Mouse (Mus musculus) cerebellum, adult 2 months (tissue): ENCODE results near the gene Heg1.

Source experiments
- CTCF ChIP-seq: fragments of 200-500 bp; IDR thresholded peaks from 2 replicates; pipeline ENCODE4 v1.5.1; 2011; ENCODE audit warnings: low read depth, mild to moderate bottlenecking, control low read depth, low read length, moderate library complexity, borderline replicate concordance; ENCODE audit not compliant: insufficient read depth
- POLR2A ChIP-seq: fragments of 200-500 bp; IDR thresholded peaks from 2 replicates; pipeline ENCODE4 v1.6.1; 2011; ENCODE audit warnings: low read length, control low read depth, borderline replicate concordance; ENCODE audit not compliant: insufficient read depth

DNA sequence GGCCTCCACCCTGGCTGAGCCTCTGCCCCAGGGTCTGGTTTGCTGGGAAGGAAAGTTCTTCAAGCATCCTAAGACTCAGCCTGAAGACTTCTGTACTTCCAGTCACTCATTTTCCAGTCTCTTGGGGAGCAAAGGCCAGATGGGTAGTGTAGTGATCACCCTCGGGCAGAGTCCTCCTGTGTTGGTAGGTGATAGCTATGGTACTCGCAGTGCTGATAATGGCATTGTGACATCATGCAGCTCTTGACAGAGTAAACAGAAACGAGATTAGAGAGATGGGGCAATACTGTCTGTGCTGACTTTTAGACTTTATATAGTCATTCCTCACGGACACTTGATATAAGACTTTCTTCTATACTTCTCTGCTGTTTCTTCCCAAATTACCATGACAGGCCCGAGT lies 88.6 kb downstream of the Heg1 start:
- TF ChIP-seq CTCF (no peak), POLR2A (no peak)
